Mouse (Mus musculus): ENCODE measurements around the gene Mb21d2. TPM values are rescaled to one million over a fixed set of nuclear protein-coding genes. Genes with fewer than 3 reads are reported as not detected.

Gene Mb21d2
- total and polyA plus RNA-seq, 3 experiments, result not detected

DNA sequence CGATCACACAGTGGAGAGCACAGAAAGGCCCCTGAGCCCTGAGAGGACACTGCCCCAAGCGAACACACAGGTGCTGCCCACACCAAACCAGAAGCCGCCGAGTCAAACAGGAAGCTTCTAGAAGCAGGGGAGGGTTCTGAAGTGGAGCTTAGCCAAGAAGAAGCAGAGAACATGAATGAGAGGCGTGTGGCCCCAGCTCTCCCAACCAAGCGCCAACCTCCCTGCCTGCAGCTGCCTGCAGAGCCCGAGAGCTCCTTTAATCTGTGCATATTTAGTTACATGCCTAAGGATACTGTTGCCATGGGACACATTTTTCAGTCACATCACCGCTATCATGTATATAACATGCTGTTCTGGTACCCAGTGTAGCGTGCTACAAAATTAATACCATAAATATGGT, 58.6 kb downstream of the Mb21d2 start:
- Histone ChIP-seq H3K27ac (ENCODE audit: insufficient read depth, low read depth) (no peak overlapping the region), H3K79me2 (replicated peaks; ENCODE audit: control insufficient read depth, extremely low read depth, insufficient read depth, poor library complexity, severe bottlenecking) (no peaks in the 10 kb centered on the region), H3K36me3 (replicated peaks in 1 of 2; ENCODE audit: control insufficient read depth in 1 of 2, insufficient read depth in 1 of 2, low read length in 1 of 2) (no peaks in the 10 kb centered on the region), H3K4me1 (ENCODE audit: control insufficient read depth in 1 of 2, insufficient read depth in 2 of 2) (no peaks in the 10 kb centered on the region), H3K4me2 (ENCODE audit: insufficient read depth, low read depth, poor library complexity, severe bottlenecking) (no peak overlapping the region), H3K27me3 (replicated peaks) (no peaks in the 10 kb centered on the region), H3K9me3 (replicated peaks; ENCODE audit: low read length) (peaks cover 88% of the 10 kb centered on the region), H3K4me3 (replicated peaks in 1 of 3; ENCODE audit: low read depth in 2 of 3, low read length in 2 of 3, poor library complexity in 1 of 3) (no peak overlapping the region), H3K9ac (ENCODE audit: insufficient read depth, low read depth) (no peak overlapping the region)
- no peak for TF ChIP-seq EP300 (IDR thresholded peaks at IDR 0.05; ENCODE audit: low read length)
- no peak for TF ChIP-seq CHD2 (IDR thresholded peaks at IDR 0.05; ENCODE audit: low read length)
- no peak for TF ChIP-seq ETS1 (conservative IDR thresholded peaks at IDR 0.05; ENCODE audit: low read depth, low read length)
- no peak for TF ChIP-seq PAX5 (IDR thresholded peaks at IDR 0.05; ENCODE audit: low read length)
- TF ChIP-seq NELFE (IDR thresholded peaks at IDR 0.05; ENCODE audit: low read depth, low read length), result no peak
- TF ChIP-seq NRF1 (IDR thresholded peaks at IDR 0.05; ENCODE audit: low read depth, low read length), result no peak
- no peak for TF ChIP-seq ZC3H11A (IDR thresholded peaks at IDR 0.05; ENCODE audit: low read depth, low read length)
- no peak for TF ChIP-seq RCOR1 (conservative IDR thresholded peaks at IDR 0.05; ENCODE audit: low read depth, low read length)
- no peak for TF ChIP-seq MEF2A (IDR thresholded peaks at IDR 0.05; ENCODE audit: borderline replicate concordance, low read depth, low read length)
- TF ChIP-seq ZKSCAN1 (IDR thresholded peaks at IDR 0.05; ENCODE audit: borderline replicate concordance, low read depth, low read length), result no peak
- TF ChIP-seq ZMIZ1 (IDR thresholded peaks at IDR 0.05; ENCODE audit: low read depth, low read length), result no peak
- no peak for TF ChIP-seq ZNF384 (IDR thresholded peaks at IDR 0.05; ENCODE audit: low read depth, low read length)
- no peak for TF ChIP-seq GABPA (IDR thresholded peaks at IDR 0.05; ENCODE audit: insufficient replicate concordance, low read depth, low read length)
- TF ChIP-seq RAD21 (IDR thresholded peaks at IDR 0.05; ENCODE audit: low read depth, low read length), result no peak
- no peak for TF ChIP-seq MAZ (IDR thresholded peaks at IDR 0.05; ENCODE audit: low read depth, low read length)
- TF ChIP-seq E2F4 (IDR thresholded peaks at IDR 0.05; ENCODE audit: insufficient replicate concordance, low read depth, low read length), result no peak
- no peak for TF ChIP-seq SMC3 (IDR thresholded peaks at IDR 0.05; ENCODE audit: low read depth, low read length)
- no peak for TF ChIP-seq MXI1 (IDR thresholded peaks at IDR 0.05; ENCODE audit: low read depth, low read length)
- TF ChIP-seq IRF4 (IDR thresholded peaks at IDR 0.05; ENCODE audit: low read depth, low read length), result no peak
- no peak for TF ChIP-seq BHLHE40 (IDR thresholded peaks at IDR 0.05; ENCODE audit: low read depth, low read length)
- no peak for DNase-seq (ENCODE audit: extremely low read depth)
- in situ Hi-C loops (cut with MboI; ENCODE audit: low pct_ligation_motif_present, low pct_unique_long_range_greater_than_20kb, low sequenced_read_pairs) (no loop called here), dilution Hi-C loops (cut with MboI; ENCODE audit: extremely low pct_ligation_motif_present, extremely low pct_unique_long_range_greater_than_20kb, low sequenced_read_pairs) (no loop called here)

DNA sequence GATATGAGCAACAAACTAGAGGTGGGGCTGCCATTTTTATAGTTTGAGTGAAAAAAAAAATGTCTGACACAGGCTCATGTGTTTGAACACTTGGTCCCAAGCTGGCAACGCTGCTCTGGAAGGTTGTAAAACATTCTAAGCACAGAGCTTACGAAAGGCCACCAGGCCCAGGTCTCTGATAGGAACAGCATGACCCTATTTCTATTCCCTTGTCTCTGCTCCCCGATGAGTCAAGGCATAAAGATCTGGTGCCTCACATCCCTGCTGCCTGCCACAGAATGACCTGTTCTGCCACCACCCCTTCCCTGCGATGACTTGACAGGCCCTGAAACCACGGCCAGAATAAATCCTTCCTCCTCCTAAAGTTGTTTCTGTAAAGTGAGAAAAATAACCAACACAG, 59.0 kb downstream of the Mb21d2 start:
- Histone ChIP-seq H3K4me3 (replicated peaks in 1 of 3; ENCODE audit: low read depth in 2 of 3, low read length in 2 of 3, poor library complexity in 1 of 3) (no peak overlapping the region), H3K27me3 (replicated peaks) (no peaks in the 10 kb centered on the region), H3K36me3 (replicated peaks in 1 of 2; ENCODE audit: control insufficient read depth in 1 of 2, insufficient read depth in 1 of 2, low read length in 1 of 2) (no peaks in the 10 kb centered on the region), H3K27ac (ENCODE audit: insufficient read depth, low read depth) (no peak overlapping the region), H3K9me3 (replicated peaks; ENCODE audit: low read length) (peaks cover 88% of the 10 kb centered on the region), H3K79me2 (replicated peaks; ENCODE audit: control insufficient read depth, extremely low read depth, insufficient read depth, poor library complexity, severe bottlenecking) (no peaks in the 10 kb centered on the region), H3K4me2 (ENCODE audit: insufficient read depth, low read depth, poor library complexity, severe bottlenecking) (no peak overlapping the region), H3K9ac (ENCODE audit: insufficient read depth, low read depth) (no peak overlapping the region), H3K4me1 (ENCODE audit: control insufficient read depth in 1 of 2, insufficient read depth in 2 of 2) (no peaks in the 10 kb centered on the region)
- dilution Hi-C loops (cut with MboI; ENCODE audit: extremely low pct_ligation_motif_present, extremely low pct_unique_long_range_greater_than_20kb, low sequenced_read_pairs) (no loop called here), in situ Hi-C loops (cut with MboI; ENCODE audit: low pct_ligation_motif_present, low pct_unique_long_range_greater_than_20kb, low sequenced_read_pairs) (no loop called here)
- DNase-seq (ENCODE audit: extremely low read depth), result no peak
- TF ChIP-seq CHD2 (IDR thresholded peaks at IDR 0.05; ENCODE audit: low read length), result no peak
- TF ChIP-seq ZKSCAN1 (IDR thresholded peaks at IDR 0.05; ENCODE audit: borderline replicate concordance, low read depth, low read length), result no peak
- no peak for TF ChIP-seq JUND (conservative IDR thresholded peaks at IDR 0.05; ENCODE audit: low read depth, low read length)
- no peak for TF ChIP-seq TCF12 (IDR thresholded peaks at IDR 0.05; ENCODE audit: low read depth, low read length)
- no peak for TF ChIP-seq ZC3H11A (IDR thresholded peaks at IDR 0.05; ENCODE audit: low read depth, low read length)
- no peak for TF ChIP-seq E2F4 (IDR thresholded peaks at IDR 0.05; ENCODE audit: insufficient replicate concordance, low read depth, low read length)
- TF ChIP-seq JUN (IDR thresholded peaks at IDR 0.05; ENCODE audit: insufficient read depth, low read depth, low read length), result no peak
- TF ChIP-seq ZNF384 (IDR thresholded peaks at IDR 0.05; ENCODE audit: low read depth, low read length), result no peak
- no peak for TF ChIP-seq TBP (conservative IDR thresholded peaks at IDR 0.05; ENCODE audit: low read depth, low read length)
- TF ChIP-seq MAZ (IDR thresholded peaks at IDR 0.05; ENCODE audit: low read depth, low read length), result no peak
- TF ChIP-seq IRF4 (IDR thresholded peaks at IDR 0.05; ENCODE audit: low read depth, low read length), result no peak
- no peak for TF ChIP-seq HCFC1 (IDR thresholded peaks at IDR 0.05; ENCODE audit: low read depth, low read length)

All from CH12.LX (cell line).